Mouse (Mus musculus) erythroid progenitor cell, adult 5-6 weeks (primary cell): Measurements from ENCODE around the gene Otulinl. TPM values are rescaled to one million over a fixed set of nuclear protein-coding genes. Genes with fewer than 3 reads are reported as not detected.

Experiments
- ATAC-seq: replicated peaks from 2 replicates; pipeline ENCODE4 v1.8.0; 2016; ENCODE audit warnings: moderate number of reproducible peaks, mild to moderate bottlenecking, moderate TSS enrichment, inconsistent platforms; ENCODE audit not compliant: poor library complexity, low FRiP score, severe bottlenecking
- total RNA-seq, 2 experiments: library from RNA; stranded (forward) in 1 of 2; stranded (reverse) in 1 of 2; fragments of 150-400 nt in 1 of 2; fragments of 186-747, 209-891 nt in 1 of 2; gene quantifications; 2 replicates each; pipeline versions ENCODE4 v1.2.3 to v1.2.4; 2015 to 2017; ENCODE audit warnings: low replicate concordance in 2 of 2

Otulinl gene
- total RNA-seq, 2 experiments from 2014 or later = 8.5 to 9.2 TPM

DNA sequence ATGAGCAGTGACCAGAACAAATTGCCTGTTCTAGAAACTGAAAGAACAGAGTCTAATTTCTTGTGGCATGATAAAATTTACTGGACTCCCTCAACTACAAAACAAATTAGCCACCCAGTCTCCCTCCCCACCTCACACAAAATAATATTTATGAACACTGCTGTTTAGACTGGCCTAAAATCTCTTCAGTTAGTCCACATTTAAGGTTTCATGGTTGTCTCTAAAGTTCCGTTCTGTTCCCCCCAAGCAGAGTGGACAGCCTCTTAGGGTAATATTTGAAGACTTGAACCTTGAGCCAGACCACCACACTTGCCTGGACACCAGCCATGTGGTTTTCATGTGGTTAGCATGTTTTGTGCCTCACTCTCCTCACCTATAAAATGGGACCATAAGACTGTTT is 1.8 kb upstream of the Otulinl start:
- ATAC-seq = no peak

DNA sequence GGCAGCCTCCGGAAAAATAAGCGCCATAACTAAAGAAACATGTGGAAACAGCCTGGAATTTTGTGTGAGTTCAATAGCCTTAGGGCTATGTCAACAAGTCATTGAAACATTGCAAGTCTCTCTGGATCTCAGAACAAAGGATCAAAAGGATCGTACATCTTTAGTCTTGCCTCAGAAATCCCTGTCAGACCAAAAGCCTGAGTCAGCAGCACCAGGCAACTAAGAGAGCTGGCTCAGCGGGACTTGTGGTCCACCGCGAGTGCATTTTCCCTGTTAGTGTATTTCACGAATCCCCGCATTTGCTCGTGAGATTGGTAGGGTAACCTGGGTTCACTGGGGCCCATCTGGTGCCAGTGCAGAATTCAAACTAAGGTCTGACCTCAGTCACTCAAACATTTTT is 1.2 kb upstream of the Otulinl start:
- ATAC-seq = no peak

DNA sequence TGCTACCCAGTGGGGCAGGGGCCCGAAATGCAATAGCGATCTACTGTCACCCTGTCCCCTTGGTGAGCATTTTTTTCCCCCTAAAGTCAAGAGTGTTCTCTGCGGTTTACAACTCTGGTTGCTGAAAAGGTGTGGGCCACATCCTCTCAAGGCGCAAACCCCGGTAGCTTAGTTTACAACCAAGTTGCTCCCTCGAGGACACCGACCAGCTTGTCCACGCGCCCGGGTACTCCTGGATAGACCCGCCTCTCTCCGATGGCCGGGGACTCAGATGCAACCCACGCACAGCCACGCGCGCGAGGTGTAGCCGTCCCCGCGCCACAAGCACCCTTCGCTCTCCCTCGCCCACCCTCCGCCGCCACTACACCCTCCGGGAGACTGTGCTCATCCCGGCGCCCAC is 382 bp downstream of the Otulinl start:
- no peak for ATAC-seq

DNA sequence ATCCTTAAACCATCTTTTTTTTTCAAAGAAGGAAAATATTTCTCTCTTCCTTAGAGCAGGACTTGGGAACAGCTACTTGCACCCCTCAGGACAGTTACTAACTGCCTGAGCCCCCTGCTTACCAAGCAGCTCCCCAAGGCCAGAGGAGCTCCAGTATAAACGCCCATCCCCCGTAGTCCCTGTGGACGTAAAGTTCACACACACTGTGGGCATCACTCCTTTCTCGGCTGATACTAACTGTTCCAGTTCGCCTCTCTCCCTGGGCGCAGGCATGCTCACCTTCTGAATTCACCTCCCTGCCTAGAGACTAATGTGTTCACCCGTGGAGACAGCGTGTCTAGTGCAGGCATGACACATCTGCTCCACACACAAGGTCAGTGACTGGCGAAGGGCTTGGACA is 2.9 kb downstream of the Otulinl start:
- no peak for ATAC-seq

DNA sequence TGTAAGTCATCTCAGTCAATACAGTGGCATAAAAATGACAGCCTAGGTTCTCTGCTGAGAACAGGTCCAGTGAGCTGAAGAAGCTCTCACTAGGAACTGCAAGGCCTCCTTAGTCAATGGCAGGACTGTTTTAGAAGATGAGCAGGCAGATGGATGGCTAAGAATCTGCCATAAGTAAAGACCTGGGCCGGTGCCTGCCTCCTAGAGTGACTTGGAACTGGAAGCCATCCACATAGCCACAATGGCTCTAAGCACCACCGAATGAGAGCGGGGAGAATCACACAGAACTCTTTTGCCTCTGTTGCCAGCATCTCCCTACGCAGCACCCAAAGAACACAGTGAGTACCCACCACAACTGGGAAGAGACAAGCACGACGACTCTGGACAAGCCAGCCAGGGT is 3.6 kb downstream of the Otulinl start:
- ATAC-seq = no peak

DNA sequence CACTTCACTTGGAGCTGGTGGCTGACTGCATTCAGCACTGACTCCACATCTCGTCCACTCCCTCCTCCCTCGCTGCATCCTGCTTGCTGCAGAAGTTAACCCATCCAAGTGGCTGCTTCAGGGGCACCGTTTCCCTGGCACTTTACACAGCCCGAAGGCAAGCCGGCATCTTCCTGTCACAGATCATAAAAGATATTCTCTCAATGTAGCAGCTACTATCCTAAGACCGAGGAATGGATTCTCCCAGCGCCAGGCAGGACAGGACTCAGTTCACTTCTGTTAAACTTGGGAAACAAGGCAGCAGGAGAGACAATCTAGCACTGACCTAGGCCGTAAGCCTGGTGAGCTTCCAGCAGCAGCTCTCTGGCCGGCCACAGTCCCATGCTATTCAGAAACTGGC is 5.2 kb downstream of the Otulinl start:
- ATAC-seq = no peak

DNA sequence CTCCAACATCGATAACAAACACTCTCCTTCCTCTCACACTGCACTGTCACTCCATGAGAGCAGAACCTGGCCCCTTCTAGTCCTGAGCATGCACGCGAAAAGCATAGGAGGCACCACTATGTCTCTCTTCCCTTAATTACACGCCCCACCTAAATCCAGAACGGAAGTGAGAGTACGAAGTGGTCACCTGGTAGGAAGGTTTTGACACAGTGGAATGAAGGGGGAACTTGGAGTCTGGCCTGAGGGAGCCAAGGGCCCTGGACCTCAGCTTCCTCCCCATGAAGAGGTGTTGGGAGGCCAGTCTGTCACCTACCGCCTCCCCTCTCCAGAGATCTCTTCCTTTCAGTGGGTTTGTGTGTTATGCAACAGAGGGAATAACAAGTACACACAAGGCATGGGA is 6.3 kb downstream of the Otulinl start:
- no peak for ATAC-seq

DNA sequence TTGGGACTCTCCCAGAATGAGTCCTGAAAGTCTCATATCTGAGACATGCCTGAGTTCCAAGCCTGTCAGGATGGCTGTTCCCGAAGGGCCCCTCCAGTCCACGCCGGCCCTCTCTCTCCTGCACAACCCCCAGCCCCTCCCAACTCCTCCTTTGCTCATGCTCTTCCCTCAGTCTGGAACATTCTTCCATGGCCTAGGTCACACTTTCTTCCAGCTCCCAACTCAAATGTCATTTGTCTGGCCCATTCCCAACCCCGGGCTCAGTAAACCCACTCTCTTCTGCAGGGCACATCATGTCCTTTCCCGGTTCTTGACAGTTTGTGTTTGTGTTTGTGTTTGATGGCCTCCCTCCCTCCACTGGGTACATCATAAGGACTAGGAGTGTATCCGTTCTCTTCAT is 7.3 kb downstream of the Otulinl start:
- no peak for ATAC-seq

DNA sequence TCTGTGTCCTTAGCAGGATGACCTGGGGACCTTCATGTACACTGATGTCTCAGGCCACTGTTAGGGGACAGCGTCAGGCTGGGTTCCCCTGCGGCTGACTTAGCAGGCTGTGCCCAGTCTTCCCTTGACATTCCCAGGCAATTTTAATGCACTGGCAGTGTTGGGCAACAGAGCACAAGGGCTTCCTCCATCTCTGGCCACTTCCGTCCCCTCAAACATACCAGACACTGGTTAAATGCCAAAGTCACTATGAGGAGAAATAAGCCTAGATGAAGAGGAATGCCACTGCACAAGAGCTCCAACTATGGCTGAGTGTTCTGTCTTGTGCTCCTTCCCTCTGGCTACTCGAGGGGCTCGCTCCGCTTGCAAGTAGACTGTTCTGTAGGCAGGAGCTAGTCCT is 8.2 kb downstream of the Otulinl start:
- ATAC-seq = no peak

DNA sequence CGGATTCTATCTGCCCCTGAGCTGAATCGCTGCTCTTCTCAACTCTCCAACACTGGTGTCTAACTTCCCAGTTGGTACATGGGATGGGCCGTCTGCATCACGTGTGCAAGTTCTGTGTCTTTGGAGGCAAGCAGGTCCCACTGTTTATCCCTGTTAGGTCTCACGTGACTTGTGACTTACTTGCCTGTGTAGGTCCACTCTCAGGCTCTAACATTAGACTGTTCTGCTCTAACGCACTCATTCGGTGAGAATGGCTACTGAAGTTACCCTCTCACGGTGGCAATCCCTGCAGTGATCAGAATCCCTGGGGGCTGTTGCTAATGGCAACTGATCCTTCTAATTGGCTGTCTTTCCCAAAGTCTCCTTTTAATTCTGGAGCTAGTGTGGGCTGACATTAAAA is 9.1 kb downstream of the Otulinl start:
- no peak for ATAC-seq

DNA sequence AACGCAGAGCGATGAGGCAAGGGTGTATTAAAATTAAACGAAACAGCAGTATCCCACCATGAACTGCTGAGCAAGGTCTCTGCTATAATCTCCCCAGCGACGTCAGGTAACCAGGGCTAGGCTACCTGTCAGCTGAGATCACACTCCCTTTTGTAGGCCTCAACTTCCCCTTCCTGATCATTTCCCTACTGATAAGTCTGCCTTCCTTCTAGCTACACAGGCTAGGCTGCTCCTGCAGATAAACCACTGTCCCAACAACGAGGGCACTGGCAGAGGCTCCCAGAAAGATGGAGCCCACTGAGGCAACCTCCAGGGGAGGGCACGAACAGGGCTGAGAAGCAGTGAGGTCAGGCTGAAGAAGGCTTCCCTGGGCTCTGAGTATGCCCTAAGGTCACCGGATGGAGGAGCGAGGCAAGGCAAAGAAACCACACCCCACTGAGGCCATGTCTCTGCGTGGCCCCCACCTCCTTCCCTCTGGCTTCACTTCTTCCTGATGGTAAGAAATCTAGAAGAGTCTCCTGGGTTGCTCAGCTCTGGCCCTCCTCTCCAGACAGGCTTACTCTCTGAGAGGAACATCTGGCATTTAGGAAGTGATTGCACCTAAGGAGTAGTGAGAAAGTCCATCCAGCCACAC is 9.7 kb downstream of the Otulinl start:
- no peak for ATAC-seq

DNA sequence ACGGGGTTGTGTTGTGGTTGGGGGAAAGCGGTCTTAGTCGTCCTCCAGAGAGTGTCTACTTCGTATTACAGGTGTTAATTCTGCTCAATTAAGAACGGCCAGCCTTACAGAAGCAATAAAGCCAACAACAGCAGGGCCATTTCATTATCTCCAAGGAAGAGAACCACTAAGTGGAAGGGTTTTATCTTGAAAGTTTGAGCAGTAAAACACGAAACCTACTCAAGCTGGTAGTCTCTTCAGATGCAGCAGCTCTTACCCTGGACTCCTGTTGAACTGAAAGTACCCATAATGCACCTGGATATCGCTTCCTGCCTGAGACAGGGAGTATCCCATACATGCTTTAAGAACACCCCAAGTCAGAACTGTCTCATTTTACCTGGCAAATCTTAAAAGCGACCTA is 10.7 kb downstream of the Otulinl start:
- ATAC-seq = no peak

DNA sequence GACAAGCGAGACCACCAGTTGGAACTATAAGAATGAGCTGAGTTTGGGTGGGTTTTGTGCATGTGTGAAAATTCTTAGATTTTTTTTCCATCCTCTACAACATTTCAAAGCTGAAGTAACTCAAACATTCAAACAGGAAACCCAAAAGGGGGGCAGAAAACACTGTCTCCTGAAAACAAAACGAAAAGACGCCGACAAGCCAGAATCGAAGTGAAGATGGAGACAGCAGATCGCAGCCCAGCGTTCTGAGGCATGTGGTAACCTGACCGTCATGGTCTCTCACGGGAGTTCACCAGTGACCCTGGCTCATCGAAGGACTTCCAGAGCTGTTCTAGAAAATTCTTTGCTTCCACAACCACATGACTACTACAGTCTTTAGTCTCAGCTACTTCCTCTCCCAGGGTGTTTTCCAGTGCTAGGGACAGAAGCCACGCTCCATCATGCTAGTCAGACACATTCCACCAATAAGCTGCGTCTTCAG is 11.4 kb downstream of the Otulinl start:
- ATAC-seq = no peak

DNA sequence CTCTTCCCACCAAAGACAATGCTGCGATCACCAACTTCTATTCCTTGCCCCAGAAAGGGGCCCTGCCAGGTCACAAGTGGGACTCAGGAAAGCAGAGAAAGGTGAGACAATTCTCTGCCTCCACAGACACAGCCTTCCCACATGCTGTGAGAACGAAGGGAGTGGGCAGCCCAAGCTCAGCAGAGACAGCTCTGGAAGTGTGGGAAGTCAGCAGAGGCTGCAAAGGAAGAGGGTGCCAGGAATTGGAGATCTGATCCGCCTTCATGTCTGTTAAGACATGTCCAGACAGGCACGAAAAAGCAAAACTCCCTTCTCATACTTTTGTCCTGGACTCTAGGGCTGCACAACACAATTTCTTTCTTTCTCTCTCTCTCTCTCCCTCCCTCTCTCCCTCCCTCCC is 12.1 kb downstream of the Otulinl start:
- ATAC-seq = no peak

DNA sequence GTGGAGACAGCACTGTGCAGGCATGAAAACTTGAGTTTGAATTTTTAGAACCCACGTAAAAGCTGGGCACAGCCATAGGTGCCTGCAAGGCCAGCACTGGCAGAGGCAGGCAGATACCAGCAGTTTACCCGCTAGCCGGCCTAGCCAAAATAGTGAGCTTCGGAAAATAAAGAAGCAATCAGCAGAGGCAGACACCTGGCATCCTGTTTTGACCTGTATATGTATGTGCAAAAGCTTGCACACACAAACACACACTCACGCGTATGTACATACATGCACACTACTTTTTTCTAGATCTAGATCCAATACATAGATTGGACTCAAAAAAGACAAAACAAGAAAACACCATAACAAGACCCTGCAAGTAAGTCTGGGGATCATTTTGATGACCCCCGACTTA is 12.8 kb downstream of the Otulinl start:
- no peak for ATAC-seq

DNA sequence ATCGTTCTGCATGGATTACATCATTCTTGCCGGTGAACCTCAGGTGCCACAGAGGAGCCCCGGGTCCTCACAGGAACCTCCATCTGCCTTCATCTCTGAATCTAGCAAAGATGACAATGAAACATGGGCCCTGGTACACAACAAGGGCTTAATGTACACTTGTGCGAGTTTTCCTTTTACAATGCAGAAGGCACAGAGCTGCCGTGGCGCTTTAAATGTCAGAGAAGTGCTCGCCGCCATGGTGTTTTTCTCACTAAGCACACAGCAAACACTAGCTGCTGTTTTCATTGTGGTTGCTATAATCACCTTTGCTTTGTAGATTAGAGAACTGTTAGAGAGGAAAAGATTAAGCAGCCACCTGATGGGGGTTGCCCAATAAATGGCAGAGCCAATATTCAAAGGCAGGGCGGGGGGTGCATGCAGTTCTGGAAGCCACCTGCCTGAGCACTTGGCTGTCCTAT is 13.3 kb downstream of the Otulinl start:
- no peak for ATAC-seq

DNA sequence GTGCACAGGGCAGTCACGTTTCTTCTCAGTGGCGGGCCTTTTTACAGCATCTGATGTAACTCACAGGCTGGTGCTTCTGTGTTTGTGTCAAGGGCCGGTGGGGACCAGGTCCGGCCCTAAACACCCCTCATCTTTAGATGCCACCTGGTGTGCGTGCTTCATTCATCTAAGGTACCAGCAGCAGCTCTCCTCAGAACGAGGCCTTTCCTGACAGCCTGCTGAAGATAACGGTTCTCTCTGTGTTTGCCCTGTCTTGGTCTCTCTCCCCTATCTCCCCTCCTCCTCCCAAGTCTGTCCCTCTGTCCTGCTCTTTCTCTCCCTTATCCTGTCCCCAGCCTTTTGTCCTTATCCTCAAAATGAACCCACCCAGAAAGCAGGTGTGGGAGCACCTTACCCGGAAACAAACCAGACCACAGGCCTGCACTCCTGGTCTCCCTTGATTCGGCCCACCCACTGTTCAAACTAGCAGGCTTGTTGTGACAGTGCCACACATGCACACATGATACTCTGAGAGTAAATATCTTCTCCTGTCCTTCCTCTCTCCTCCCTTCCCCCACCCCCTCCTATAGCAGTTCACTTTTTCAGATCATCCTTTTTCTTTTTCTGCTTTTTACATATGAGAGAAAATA is 14.4 kb downstream of the Otulinl start:
- ATAC-seq = no peak

DNA sequence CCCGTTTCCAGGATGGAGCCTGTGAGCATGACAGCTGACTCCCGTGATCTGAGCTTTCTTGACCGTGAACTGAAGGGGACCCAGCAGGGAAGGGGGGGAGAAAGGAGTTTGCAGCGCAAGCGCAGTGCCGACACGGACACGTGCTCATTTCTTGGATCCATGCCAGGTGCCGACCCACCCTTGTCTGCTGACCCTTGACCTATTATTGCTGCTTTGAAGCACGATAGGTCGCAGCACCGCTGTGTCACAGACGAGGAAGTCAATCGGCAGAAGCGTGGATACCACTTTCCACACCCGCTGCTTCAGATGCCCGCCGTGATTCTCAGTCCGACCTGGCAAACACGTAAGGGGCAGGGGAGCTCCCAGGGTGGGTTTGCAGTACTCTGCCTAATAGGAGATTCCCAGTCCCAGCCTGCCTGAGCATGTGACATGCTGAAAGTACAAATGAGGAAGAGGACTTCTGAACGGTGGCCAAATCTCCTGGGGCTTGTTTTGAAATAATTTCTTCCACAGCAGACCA is 15.9 kb downstream of the Otulinl start:
- no peak for ATAC-seq

DNA sequence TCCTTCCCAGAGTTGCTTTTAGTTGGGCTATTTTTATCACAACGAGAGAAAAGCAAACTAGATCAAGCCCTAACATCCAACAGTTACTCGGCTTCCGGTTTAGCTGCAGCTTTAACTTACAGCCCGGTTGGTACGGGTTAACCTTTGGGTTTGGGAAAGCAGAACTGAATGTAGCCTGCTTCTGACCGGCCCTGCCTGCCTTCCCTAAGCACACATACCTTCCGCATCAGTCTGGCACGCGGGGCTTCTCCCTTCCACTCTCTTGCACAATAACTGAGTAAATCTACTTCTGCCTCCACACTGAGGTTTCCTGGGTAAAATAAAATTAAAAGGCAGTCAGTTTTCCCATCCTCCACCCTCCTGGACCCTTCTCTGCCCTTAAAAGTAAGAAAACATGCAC is 17.3 kb downstream of the Otulinl start:
- ATAC-seq = no peak

DNA sequence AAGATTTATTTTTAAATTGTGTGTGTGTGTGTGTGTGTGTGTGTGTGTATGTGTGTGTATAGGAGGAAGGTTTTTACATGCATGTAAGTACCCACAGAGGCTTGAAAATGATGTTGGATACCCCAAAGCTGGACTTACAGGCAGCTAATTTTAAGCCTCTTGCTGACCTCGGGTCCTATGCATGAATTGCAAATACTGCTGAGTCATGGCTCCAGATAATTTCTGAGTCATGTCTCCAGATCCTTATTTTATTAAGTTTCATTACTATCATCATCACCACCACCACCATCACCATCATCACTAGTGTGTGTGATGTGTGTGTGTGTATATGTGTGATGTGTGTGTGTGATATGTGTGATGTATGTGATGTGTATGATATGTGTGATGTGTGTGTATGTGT is 18.7 kb downstream of the Otulinl start:
- ATAC-seq = no peak

DNA sequence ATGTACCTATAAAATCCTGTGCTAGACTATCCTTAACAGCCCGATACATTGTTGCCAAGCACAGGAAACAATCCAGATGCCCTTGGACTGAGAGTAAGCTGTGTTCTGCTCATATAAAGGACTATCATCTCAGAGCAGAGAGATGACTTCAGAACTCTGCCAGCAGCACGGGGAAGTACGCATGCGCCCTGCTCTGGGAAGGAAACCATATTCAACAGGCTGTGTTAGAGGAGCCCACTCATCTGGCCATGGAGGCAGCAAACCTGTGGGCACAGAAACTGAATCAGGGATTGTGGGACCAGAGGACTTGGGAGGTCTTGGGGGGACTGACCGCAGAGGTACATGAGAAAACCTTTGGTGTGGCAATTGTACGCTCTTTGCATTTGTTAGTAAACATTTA is 19.7 kb downstream of the Otulinl start:
- no peak for ATAC-seq
